Mouse (Mus musculus) midbrain, postnatal 0 days (tissue): ENCODE measurements around the gene Efcab5. TPM values are rescaled to one million over a fixed set of nuclear protein-coding genes. Genes with fewer than 3 reads are reported as not detected.

Source experiments
- ATAC-seq: fragments of 200-750 bp; cut with Nextera tagmentation; 2 replicates; pipeline ENCODE4 v1.8.0; 2017; ENCODE audit warnings: moderate number of reproducible peaks, mild to moderate bottlenecking, moderate TSS enrichment, moderate library complexity; ENCODE audit not compliant: low FRiP score
- DNase-seq: peaks from one replicate; pipeline ENCODE4 v3.0.0-alpha.2; 2015; ENCODE audit warnings: low spot score
- H3K27ac ChIP-seq: fragments of 300-500 bp; sonication (generic); 2 replicates; pipeline ENCODE4 v1.5.1; 2014; ENCODE audit warnings: low read depth, mild to moderate bottlenecking, low read length, mixed read lengths
- H3K27me3 ChIP-seq: fragments of 300-500 bp; sonication (generic); 2 replicates; pipeline ENCODE4 v1.6.1; 2014; ENCODE audit warnings: low read length, control low read depth, mixed read lengths; ENCODE audit not compliant: insufficient read depth
- H3K36me3 ChIP-seq: fragments of 300-500 bp; sonication (generic); 2 replicates; pipeline ENCODE4 v1.6.1; 2014; ENCODE audit warnings: low read length, control low read depth, mixed read lengths; ENCODE audit not compliant: insufficient read depth
- H3K4me1 ChIP-seq: fragments of 300-500 bp; sonication (generic); 2 replicates; pipeline ENCODE4 v1.6.1; 2014; ENCODE audit warnings: mild to moderate bottlenecking, control low read depth, antibody characterized with exemption, low read length, mixed read lengths; ENCODE audit not compliant: insufficient read depth
- H3K4me2 ChIP-seq: fragments of 300-500 bp; sonication (generic); 2 replicates; pipeline ENCODE4 v1.6.1; 2014; ENCODE audit warnings: low read depth, mild to moderate bottlenecking, low read length, mixed read lengths; ENCODE audit not compliant: poor library complexity, severe bottlenecking
- H3K4me3 ChIP-seq: fragments of 300-500 bp; sonication (generic); 2 replicates; pipeline ENCODE4 v1.5.1; 2014; ENCODE audit warnings: low read depth, mild to moderate bottlenecking, low read length, moderate library complexity
- H3K9ac ChIP-seq: fragments of 300-500 bp; sonication (generic); replicated peaks from 2 replicates; pipeline ENCODE4 v1.6.1; 2014; ENCODE audit warnings: mild to moderate bottlenecking, low read length, moderate library complexity, mixed read lengths; ENCODE audit not compliant: poor library complexity, severe bottlenecking
- H3K9me3 ChIP-seq: fragments of 300-500 bp; sonication (generic); 2 replicates; pipeline ENCODE4 v1.6.1; 2016; ENCODE audit warnings: low read length, control low read depth
- CTCF ChIP-seq: IDR thresholded peaks from 2 replicates; pipeline ENCODE4 v1.5.1; 2016; ENCODE audit warnings: antibody characterized with exemption, mild to moderate bottlenecking
- WGBS: fragments of 180-500 bp; shearing (Covaris S2); extraction: QIAGEN DNeasy Blood & Tissue Kit; methylation state at CpG from one replicate; pipeline ENCODE4 v1.1.7; 2014; 5-methylcytosine and 5-hydroxymethylcytosine counted together
- polyA plus RNA-seq: library from polyadenylated mRNA; unstranded; fragments of >200 nt; fragmentation: Nextera tagmentation; extraction: Ambion mirVana; gene quantifications from 2 replicates; pipeline ENCODE4 v1.2.1, GENCODE M21; 2015
- total RNA-seq: library from RNA; depleted of rRNA; stranded (reverse); fragments of >200 nt; gene quantifications from 2 replicates; pipeline ENCODE4 v1.2.3, GENCODE M21; 2014

Efcab5 gene
- total and polyA plus RNA-seq, 2 experiments from 2014 or later, result 0.44 to 0.51 TPM

GRCm38 (mm10) chr11:77089162-77089561 lies 99.6 kb downstream of the Efcab5 start:
- H3K4me2 ChIP-seq, result no peak overlapping the region
- WGBS, result 79% methylated on average over 2 of the region's 2 CpGs
- H3K36me3 ChIP-seq, result no peaks in the 10 kb centered on the region
- H3K27me3 ChIP-seq, result no peaks in the 10 kb centered on the region
- ATAC-seq (no peak), DNase-seq (no peak)
- H3K4me3 ChIP-seq, result no peak overlapping the region
- no peaks in the 10 kb centered on the region for H3K4me1 ChIP-seq
- no peak overlapping the region for H3K27ac ChIP-seq
- H3K9ac ChIP-seq, result no peak overlapping the region
- no peak for TF ChIP-seq CTCF
- H3K9me3 ChIP-seq, result no peaks in the 10 kb centered on the region

GRCm38 (mm10) chr11:77087004-77087403 lies 101.8 kb downstream of the Efcab5 start:
- Histone ChIP-seq H3K9ac (no peak overlapping the region), H3K4me3 (no peak overlapping the region), H3K27me3 (peaks cover 3% of the 10 kb centered on the region; the same call in 1 of the 2 replicates), H3K27ac (no peak overlapping the region), H3K4me1 (no peaks in the 10 kb centered on the region), H3K9me3 (no peaks in the 10 kb centered on the region), H3K36me3 (no peaks in the 10 kb centered on the region), H3K4me2 (no peak overlapping the region)
- DNase-seq, result no peak
- 96% methylated on average over 2 of the region's 2 CpGs for WGBS
- ATAC-seq, result no peak
- TF ChIP-seq CTCF, result no peak

GRCm38 (mm10) chr11:77084001-77084682 lies 104.6 kb downstream of the Efcab5 start:
- no peak overlapping the region for H3K27ac ChIP-seq
- H3K9me3 ChIP-seq, result no peaks in the 10 kb centered on the region
- H3K9ac ChIP-seq, result no peak overlapping the region
- DNase-seq (no peak), ATAC-seq (no peak)
- whole genome bisulfite sequencing, result 68% methylated on average over 5 of the region's 5 CpGs
- no peaks in the 10 kb centered on the region for H3K36me3 ChIP-seq
- no peak for TF ChIP-seq CTCF
- peaks cover 9% of the 10 kb centered on the region; the same call in 1 of the 2 replicates for H3K27me3 ChIP-seq
- no peak overlapping the region for H3K4me2 ChIP-seq
- H3K4me1 ChIP-seq, result no peaks in the 10 kb centered on the region
- H3K4me3 ChIP-seq, result no peak overlapping the region

- no peak for ATAC-seq
- H3K4me3 ChIP-seq, result no peak overlapping the region
- no peak for TF ChIP-seq CTCF
- peaks cover 2% of the 10 kb centered on the region; the same call in 1 of the 2 replicates for H3K4me1 ChIP-seq
- DNase-seq, result no peak
- H3K4me2 ChIP-seq, result no peak overlapping the region
- peaks cover 7% of the 10 kb centered on the region for H3K36me3 ChIP-seq
- H3K9ac ChIP-seq, result no peak overlapping the region
- peaks cover 9% of the 10 kb centered on the region; the same call in 1 of the 2 replicates for H3K27me3 ChIP-seq
- WGBS, result 94% methylated on average over 1 of the region's 1 CpGs
- H3K9me3 ChIP-seq, result no peaks in the 10 kb centered on the region
- no peak overlapping the region for H3K27ac ChIP-seq
These were observed 109.4 kb downstream of the Efcab5 start for GRCm38 (mm10) chr11:77079361-77079760.

- ATAC-seq, result peak; percentile 98
These were observed 110.3 kb downstream of the Efcab5 start, which contains the start of gene Nsrp1 for GRCm38 (mm10) chr11:77078273-77079134. Nsrp1 (minus strand) TSS chr11:77078435.

More at GRCm38 (mm10) chr11:77078273-77079134, 110.3 kb downstream of the Efcab5 start, which contains the start of gene Nsrp1:
- no peak for TF ChIP-seq CTCF
- Histone ChIP-seq H3K27ac (peak within 1 kb of the TSS; percentile 83), H3K9ac (peak within 1 kb of the TSS; percentile 68), H3K4me3 (peak within 1 kb of the TSS; percentile 81), H3K4me1 (peaks cover 2% of the 10 kb centered on the region; the same call in 1 of the 2 replicates), H3K36me3 (peaks cover 12% of the 10 kb centered on the region), H3K9me3 (no peaks in the 10 kb centered on the region), H3K4me2 (peak within 1 kb of the TSS; percentile 89), H3K27me3 (peaks cover 9% of the 10 kb centered on the region; the same call in 1 of the 2 replicates)
- WGBS, result 4% methylated on average over 48 of the region's 48 CpGs
- peak; percentile 96 for DNase-seq
